Mouse (Mus musculus) heart, postnatal 0 days (tissue): ENCODE data around the gene Elp6. TPM values are rescaled to one million over a fixed set of nuclear protein-coding genes. Genes with fewer than 3 reads are reported as not detected.

Experiments used
- ATAC-seq: fragments of 200-750 bp; cut with Nextera tagmentation; 2 replicates; pipeline ENCODE4 v1.8.0; 2017; ENCODE audit warnings: low read depth, moderate number of reproducible peaks, moderate library complexity; ENCODE audit not compliant: insufficient read depth
- DNase-seq: peaks from one replicate; pipeline ENCODE4 v3.0.0-alpha.2; 2016; ENCODE audit warnings: low spot score
- H3K27ac ChIP-seq: fragments of 300-500 bp; sonication (generic); 2 replicates; pipeline ENCODE4 v1.5.1; 2014; ENCODE audit warnings: low read depth, mild to moderate bottlenecking
- H3K27me3 ChIP-seq: fragments of 300-500 bp; sonication (generic); 2 replicates; pipeline ENCODE4 v1.6.1; 2014; ENCODE audit warnings: low read length, mixed read lengths; ENCODE audit not compliant: control insufficient read depth, insufficient read depth
- H3K36me3 ChIP-seq: fragments of 300-500 bp; sonication (generic); replicated peaks from 2 replicates; pipeline ENCODE4 v1.6.1; 2014; ENCODE audit warnings: low read length, mixed read lengths; ENCODE audit not compliant: control insufficient read depth, insufficient read depth
- H3K4me1 ChIP-seq: fragments of 300-500 bp; sonication (generic); 2 replicates; pipeline ENCODE4 v1.6.1; 2014; ENCODE audit warnings: antibody characterized with exemption; ENCODE audit not compliant: control insufficient read depth, insufficient read depth
- H3K4me2 ChIP-seq: fragments of 300-500 bp; sonication (generic); 2 replicates; pipeline ENCODE4 v1.6.1; 2014; ENCODE audit warnings: low read depth, mild to moderate bottlenecking, low read length, moderate library complexity
- H3K4me3 ChIP-seq: fragments of 300-500 bp; sonication (generic); 2 replicates; pipeline ENCODE4 v1.5.1; 2014; ENCODE audit warnings: low read depth, low read length
- H3K9ac ChIP-seq: fragments of 300-500 bp; sonication (generic); replicated peaks from 2 replicates; pipeline ENCODE4 v1.6.1; 2014; ENCODE audit warnings: low read depth, low read length, mixed read lengths
- H3K9me3 ChIP-seq: fragments of 300-500 bp; sonication (generic); replicated peaks from 2 replicates; pipeline ENCODE4 v1.6.1; 2016; ENCODE audit warnings: low read length; ENCODE audit not compliant: control insufficient read depth
- CTCF ChIP-seq: IDR thresholded peaks from 2 replicates; pipeline ENCODE4 v1.5.1; 2016; ENCODE audit warnings: antibody characterized with exemption, control low read depth, low read depth
- EP300 ChIP-seq: IDR thresholded peaks from 2 replicates; pipeline ENCODE4 v1.6.1; 2016; ENCODE audit warnings: antibody characterized with exemption, low read depth
- WGBS: fragments of 180-500 bp; shearing (Covaris S2); extraction: QIAGEN DNeasy Blood & Tissue Kit; methylation state at CpG from one replicate; pipeline ENCODE4 v1.1.7; 2014; 5-methylcytosine and 5-hydroxymethylcytosine counted together
- polyA plus RNA-seq: library from polyadenylated mRNA; unstranded; fragments of >200 nt; fragmentation: Nextera tagmentation; extraction: Ambion mirVana; gene quantifications from 2 replicates; pipeline ENCODE4 v1.2.1, GENCODE M21; 2015
- total RNA-seq: library from RNA; depleted of rRNA; stranded (reverse); fragments of >200 nt; gene quantifications from 2 replicates; pipeline ENCODE4 v1.2.3, GENCODE M21; 2014; ENCODE audit warnings: low replicate concordance

Gene Elp6
- total and polyA plus RNA-seq, 2 experiments from 2014 or later = 6.8 to 21.9 TPM

DNA sequence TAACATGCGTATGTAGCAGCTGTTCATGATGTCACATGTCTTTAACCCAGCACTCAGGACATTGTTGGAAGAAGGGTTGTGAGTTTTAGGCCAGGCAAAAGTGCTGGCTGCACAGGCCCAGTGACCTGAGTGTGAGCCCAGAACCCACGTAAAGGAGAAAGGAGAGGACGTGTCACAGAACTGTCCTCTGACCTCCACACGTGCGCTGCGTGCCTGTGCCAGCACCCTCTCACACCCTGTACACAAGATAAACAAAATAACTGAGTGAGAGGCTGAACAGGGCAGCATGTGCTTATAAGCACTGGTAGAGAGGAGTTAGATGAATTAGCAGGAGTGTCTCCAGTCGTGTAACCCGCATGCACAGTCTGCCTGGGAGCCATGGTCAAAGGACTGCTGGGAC is 11.5 kb downstream of the Elp6 start:
- Histone ChIP-seq H3K9ac (no peak overlapping the region), H3K27me3 (no peaks in the 10 kb centered on the region), H3K36me3 (peaks cover 25% of the 10 kb centered on the region), H3K4me2 (no peak overlapping the region), H3K4me3 (no peak overlapping the region), H3K9me3 (no peaks in the 10 kb centered on the region), H3K4me1 (no peaks in the 10 kb centered on the region), H3K27ac (no peak overlapping the region)
- WGBS = 88% methylated on average over 8 of the region's 8 CpGs
- TF ChIP-seq EP300 (no peak), CTCF (no peak)
- no peak for DNase-seq
- ATAC-seq = no peak; the same call in 1 of the 2 replicates

DNA sequence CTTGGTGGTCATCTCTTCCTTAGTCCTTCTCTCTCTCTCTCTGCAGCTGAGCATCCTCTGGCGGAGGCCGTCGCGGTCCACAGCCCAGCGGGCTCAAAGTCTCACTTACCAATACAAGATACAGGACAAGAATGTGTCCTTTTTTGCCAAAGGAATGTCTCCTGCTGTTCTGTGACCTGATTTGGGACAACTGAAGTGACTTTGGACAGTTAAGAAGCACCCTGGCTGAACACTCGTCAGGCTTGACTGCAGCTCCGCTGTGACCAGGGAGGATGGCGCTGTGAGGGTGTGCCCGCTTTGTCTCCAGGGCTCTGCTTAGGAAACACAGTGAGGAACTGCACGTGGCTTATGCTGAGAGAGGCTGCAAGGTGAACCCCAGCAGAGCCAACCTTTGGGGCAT is 15.8 kb downstream of the Elp6 start:
- Histone ChIP-seq H3K27ac (no peak overlapping the region), H3K9ac (no peak overlapping the region), H3K36me3 (peaks cover 3% of the 10 kb centered on the region; the same call in 1 of the 2 replicates), H3K4me2 (no peak overlapping the region), H3K4me3 (no peak overlapping the region), H3K9me3 (no peaks in the 10 kb centered on the region), H3K27me3 (no peaks in the 10 kb centered on the region), H3K4me1 (no peaks in the 10 kb centered on the region)
- 91% methylated on average over 10 of the region's 10 CpGs for WGBS
- ATAC-seq = no peak
- no peak for DNase-seq
- TF ChIP-seq EP300 (no peak), CTCF (no peak)

DNA sequence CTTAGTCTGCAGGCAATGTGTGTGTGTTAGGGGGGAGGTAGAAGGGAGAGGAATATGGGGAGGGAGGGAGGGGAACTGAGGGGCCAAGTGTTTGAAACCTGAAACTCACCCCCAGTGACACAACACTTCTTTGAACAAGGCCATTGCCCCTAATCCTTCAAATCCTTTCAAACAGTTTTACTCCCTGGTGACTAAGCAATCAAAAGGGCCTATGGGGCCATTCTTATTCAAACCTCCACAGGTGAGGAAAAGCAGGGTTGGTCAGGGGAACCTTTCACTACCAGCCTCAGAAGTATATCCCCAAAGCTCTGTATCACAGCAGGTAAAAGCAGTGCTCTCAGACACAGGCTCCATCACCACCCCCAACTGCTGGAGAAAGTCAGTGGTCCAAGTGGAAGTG is 18.0 kb downstream of the Elp6 start:
- H3K4me1 ChIP-seq = no peaks in the 10 kb centered on the region
- no peaks in the 10 kb centered on the region for H3K27me3 ChIP-seq
- no peak overlapping the region for H3K4me2 ChIP-seq
- no peaks in the 10 kb centered on the region for H3K36me3 ChIP-seq
- no peaks in the 10 kb centered on the region for H3K9me3 ChIP-seq
- H3K4me3 ChIP-seq = no peak overlapping the region
- TF ChIP-seq CTCF = no peak
- TF ChIP-seq EP300 = no peak
- DNase-seq (no peak), ATAC-seq (no peak)
- no peak overlapping the region for H3K27ac ChIP-seq
- no peak overlapping the region for H3K9ac ChIP-seq

DNA sequence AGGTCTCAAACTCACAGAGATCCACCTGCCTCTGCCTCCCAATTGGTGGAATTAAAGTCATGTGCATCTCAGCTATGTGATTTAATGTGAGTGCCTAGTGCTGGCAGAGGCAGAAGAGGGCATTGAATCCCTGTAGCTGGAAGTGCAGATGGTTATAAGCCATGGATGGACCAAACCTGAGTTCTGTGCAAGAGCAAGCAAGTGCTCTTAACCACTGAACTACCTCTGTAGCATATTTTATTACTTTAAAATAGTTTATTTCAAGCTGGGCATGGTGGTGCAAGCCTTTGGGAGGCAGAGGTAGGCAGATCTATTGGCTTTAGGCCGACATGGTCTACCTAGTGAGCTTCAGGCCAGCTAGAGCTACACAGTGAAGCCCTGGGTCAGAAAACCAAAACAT is 19.2 kb downstream of the Elp6 start:
- H3K4me2 ChIP-seq = no peak overlapping the region
- 71% methylated on average over 1 of the region's 1 CpGs for WGBS
- no peaks in the 10 kb centered on the region for H3K9me3 ChIP-seq
- no peaks in the 10 kb centered on the region for H3K36me3 ChIP-seq
- no peak for TF ChIP-seq EP300
- no peak for TF ChIP-seq CTCF
- ATAC-seq (no peak), DNase-seq (no peak)
- H3K4me3 ChIP-seq = no peak overlapping the region
- no peak overlapping the region for H3K9ac ChIP-seq
- H3K4me1 ChIP-seq = no peaks in the 10 kb centered on the region
- H3K27me3 ChIP-seq = no peaks in the 10 kb centered on the region
- no peak overlapping the region for H3K27ac ChIP-seq

DNA sequence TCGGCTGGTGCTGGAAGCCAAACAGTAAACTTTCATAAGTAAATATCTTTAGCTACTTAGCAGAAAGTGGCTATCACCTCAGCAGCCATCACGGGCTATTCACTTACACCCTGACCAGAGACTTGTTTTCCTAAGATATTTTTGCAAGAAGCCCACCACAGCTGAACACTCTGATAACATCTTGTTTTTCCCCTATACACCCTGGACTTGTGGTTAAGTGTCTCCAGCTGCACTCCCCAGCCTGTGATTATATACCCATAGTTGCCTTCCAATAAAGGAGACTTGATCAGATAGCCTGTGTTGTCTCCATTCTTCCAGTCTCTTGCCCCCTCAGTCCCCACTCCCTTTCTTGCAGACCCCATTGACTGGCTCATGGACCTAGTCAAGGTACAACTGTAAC is 23.2 kb downstream of the Elp6 start:
- H3K9me3 ChIP-seq = no peaks in the 10 kb centered on the region
- 69% methylated on average over 2 of the region's 2 CpGs for WGBS
- no peak overlapping the region for H3K4me3 ChIP-seq
- no peak overlapping the region for H3K9ac ChIP-seq
- no peaks in the 10 kb centered on the region for H3K27me3 ChIP-seq
- no peak overlapping the region for H3K4me2 ChIP-seq
- H3K4me1 ChIP-seq = no peaks in the 10 kb centered on the region
- TF ChIP-seq CTCF (no peak), EP300 (no peak)
- no peak overlapping the region for H3K27ac ChIP-seq
- DNase-seq (no peak), ATAC-seq (no peak)
- H3K36me3 ChIP-seq = no peaks in the 10 kb centered on the region

- H3K36me3 ChIP-seq = no peaks in the 10 kb centered on the region
- ATAC-seq = no peak
These were observed 24.1 kb downstream of the Elp6 start for GRCm38 (mm10) chr9:110328946-110329630.

More at GRCm38 (mm10) chr9:110328946-110329630, 24.1 kb downstream of the Elp6 start:
- no peaks in the 10 kb centered on the region for H3K27me3 ChIP-seq
- no peak overlapping the region for H3K4me3 ChIP-seq
- TF ChIP-seq EP300 = no peak
- TF ChIP-seq CTCF = no peak
- H3K9me3 ChIP-seq = no peaks in the 10 kb centered on the region
- no peak overlapping the region for H3K4me2 ChIP-seq
- peaks cover 4% of the 10 kb centered on the region; the same call in 1 of the 2 replicates for H3K4me1 ChIP-seq
- DNase-seq = no peak
- no peak overlapping the region for H3K27ac ChIP-seq
- H3K9ac ChIP-seq = no peak overlapping the region
- 29% methylated on average over 5 of the region's 5 CpGs for WGBS
